Mouse (Mus musculus) lung, postnatal 0 days (tissue): ENCODE data around the gene Creb3. TPM values are rescaled to one million over a fixed set of nuclear protein-coding genes. Genes with fewer than 3 reads are reported as not detected.

Source experiments
- ATAC-seq: fragments of 200-750 bp; cut with Nextera tagmentation; 2 replicates; pipeline ENCODE4 v1.8.0; 2017; ENCODE audit warnings: moderate library complexity
- DNase-seq: peaks from one replicate; pipeline ENCODE4 v3.0.0-alpha.2; 2016; ENCODE audit warnings: low spot score
- H3K27ac ChIP-seq: fragments of 300-500 bp; sonication (generic); 2 replicates; pipeline ENCODE4 v1.5.1; 2014; ENCODE audit warnings: antibody characterized with exemption, mild to moderate bottlenecking, low read length, mixed read lengths
- H3K27me3 ChIP-seq: fragments of 300-500 bp; sonication (generic); replicated peaks from 2 replicates; pipeline ENCODE4 v1.6.1; 2014; ENCODE audit warnings: low read length, mixed read lengths; ENCODE audit not compliant: insufficient read depth
- H3K36me3 ChIP-seq: fragments of 300-500 bp; sonication (generic); 2 replicates; pipeline ENCODE4 v1.6.1; 2014; ENCODE audit warnings: low read length, mixed read lengths; ENCODE audit not compliant: insufficient read depth
- H3K4me1 ChIP-seq: fragments of 300-500 bp; sonication (generic); 2 replicates; pipeline ENCODE4 v1.6.1; 2014; ENCODE audit warnings: antibody characterized with exemption, low read depth, low read length, mixed read lengths; ENCODE audit not compliant: insufficient read depth
- H3K4me2 ChIP-seq: fragments of 300-500 bp; sonication (generic); replicated peaks from 2 replicates; pipeline ENCODE4 v1.6.1; 2014; ENCODE audit warnings: low read depth, mild to moderate bottlenecking, low read length, moderate library complexity, mixed read lengths
- H3K4me3 ChIP-seq: fragments of 300-500 bp; sonication (generic); 2 replicates; pipeline ENCODE4 v1.5.1; 2014; ENCODE audit warnings: low read depth, low read length
- H3K9ac ChIP-seq: fragments of 300-500 bp; sonication (generic); replicated peaks from 2 replicates; pipeline ENCODE4 v1.6.1; 2014; ENCODE audit warnings: low read depth, mild to moderate bottlenecking
- H3K9me3 ChIP-seq: fragments of 300-500 bp; sonication (generic); 2 replicates; pipeline ENCODE4 v1.6.1; 2016; ENCODE audit warnings: low read length, mixed read lengths
- CTCF ChIP-seq: IDR thresholded peaks from 2 replicates; pipeline ENCODE4 v1.5.1; 2016; ENCODE audit warnings: antibody characterized with exemption, mild to moderate bottlenecking
- EP300 ChIP-seq: IDR thresholded peaks from 2 replicates; pipeline ENCODE4 v1.6.1; 2016; ENCODE audit warnings: antibody characterized with exemption, mild to moderate bottlenecking, control low read depth
- WGBS: fragments of 180-500 bp; shearing (Covaris S2); extraction: QIAGEN DNeasy Blood & Tissue Kit; methylation state at CpG from one replicate; pipeline ENCODE4 v1.1.7; 2014; 5-methylcytosine and 5-hydroxymethylcytosine counted together
- polyA plus RNA-seq: library from polyadenylated mRNA; unstranded; fragments of >200 nt; fragmentation: Nextera tagmentation; extraction: Ambion mirVana; gene quantifications from 2 replicates; pipeline ENCODE4 v1.2.1, GENCODE M21; 2015

Creb3 gene
- polyA plus RNA-seq, 1 experiment from 2014 or later, result 126 TPM

GRCm38 (mm10) chr4:43598200-43598599 lies 36.1 kb downstream of the Creb3 start:
- no peak for ATAC-seq
- H3K27me3 ChIP-seq, result no peaks in the 10 kb centered on the region
- H3K4me2 ChIP-seq, result no peak overlapping the region
- no peaks in the 10 kb centered on the region for H3K36me3 ChIP-seq
- TF ChIP-seq EP300, result no peak
- no peak for TF ChIP-seq CTCF
- WGBS, result 72% methylated on average over 4 of the region's 4 CpGs
- H3K4me1 ChIP-seq, result no peaks in the 10 kb centered on the region
- no peak overlapping the region for H3K4me3 ChIP-seq
- no peak overlapping the region for H3K9ac ChIP-seq
- no peak for DNase-seq
- H3K9me3 ChIP-seq, result no peaks in the 10 kb centered on the region
- no peak overlapping the region for H3K27ac ChIP-seq

GRCm38 (mm10) chr4:43598650-43599380 lies 36.7 kb downstream of the Creb3 start:
- 69% methylated on average over 7 of the region's 7 CpGs for WGBS
- TF ChIP-seq EP300 (no peak), CTCF (no peak)
- no peaks in the 10 kb centered on the region for H3K4me1 ChIP-seq

GRCm38 (mm10) chr4:43600195-43600934 lies 38.2 kb downstream of the Creb3 start:
- Histone ChIP-seq H3K9me3 (no peaks in the 10 kb centered on the region), H3K27ac (no peak overlapping the region), H3K9ac (no peak overlapping the region), H3K4me2 (no peak overlapping the region), H3K27me3 (no peaks in the 10 kb centered on the region), H3K4me3 (no peak overlapping the region), H3K36me3 (no peaks in the 10 kb centered on the region), H3K4me1 (no peaks in the 10 kb centered on the region)
- TF ChIP-seq CTCF, result no peak
- no peak for TF ChIP-seq EP300
- DNase-seq (no peak), ATAC-seq (no peak)
- WGBS, result 72% methylated on average over 9 of the region's 9 CpGs

More at GRCm38 (mm10) chr4:43598650-43599380, 36.7 kb downstream of the Creb3 start:
- no peak overlapping the region for H3K27ac ChIP-seq
- no peak overlapping the region for H3K4me3 ChIP-seq
- ATAC-seq (no peak), DNase-seq (no peak)
- no peak overlapping the region for H3K9ac ChIP-seq
- no peak overlapping the region for H3K4me2 ChIP-seq
- no peaks in the 10 kb centered on the region for H3K36me3 ChIP-seq
- H3K9me3 ChIP-seq, result no peaks in the 10 kb centered on the region
- no peaks in the 10 kb centered on the region for H3K27me3 ChIP-seq

GRCm38 (mm10) chr4:43604099-43604498 lies 42.0 kb downstream of the Creb3 start:
- H3K36me3 ChIP-seq, result no peaks in the 10 kb centered on the region
- no peak for ATAC-seq
- no peak overlapping the region for H3K27ac ChIP-seq
- no peak overlapping the region for H3K9ac ChIP-seq
- H3K27me3 ChIP-seq, result no peaks in the 10 kb centered on the region
- TF ChIP-seq CTCF (no peak), EP300 (no peak)
- H3K9me3 ChIP-seq, result no peaks in the 10 kb centered on the region
- no peak for DNase-seq
- H3K4me1 ChIP-seq, result no peaks in the 10 kb centered on the region
- no peak overlapping the region for H3K4me2 ChIP-seq
- WGBS, result 68% methylated on average over 3 of the region's 3 CpGs
- H3K4me3 ChIP-seq, result no peak overlapping the region

GRCm38 (mm10) chr4:43604751-43605685 lies 42.9 kb downstream of the Creb3 start:
- no peaks in the 10 kb centered on the region for H3K4me1 ChIP-seq
- no peak overlapping the region for H3K4me2 ChIP-seq
- H3K4me3 ChIP-seq, result no peak overlapping the region
- no peak for TF ChIP-seq EP300
- no peak for TF ChIP-seq CTCF
- peak; percentile 36 for DNase-seq
- H3K9me3 ChIP-seq, result no peaks in the 10 kb centered on the region
- H3K9ac ChIP-seq, result no peak overlapping the region
- no peak overlapping the region for H3K27ac ChIP-seq
- 49% methylated on average over 9 of the region's 9 CpGs for WGBS
- no peaks in the 10 kb centered on the region for H3K27me3 ChIP-seq
- H3K36me3 ChIP-seq, result no peaks in the 10 kb centered on the region
- ATAC-seq, result no peak; the same call in 1 of the 2 replicates

GRCm38 (mm10) chr4:43612534-43612933 lies 50.4 kb downstream of the Creb3 start:
- no peaks in the 10 kb centered on the region for H3K27me3 ChIP-seq
- H3K4me2 ChIP-seq, result no peak overlapping the region
- H3K9ac ChIP-seq, result no peak overlapping the region
- no peak for TF ChIP-seq CTCF
- no peak for TF ChIP-seq EP300
- 47% methylated on average over 10 of the region's 10 CpGs for WGBS
- no peaks in the 10 kb centered on the region for H3K4me1 ChIP-seq
- no peaks in the 10 kb centered on the region for H3K36me3 ChIP-seq
- H3K9me3 ChIP-seq, result no peaks in the 10 kb centered on the region
- DNase-seq (no peak), ATAC-seq (no peak)
- H3K4me3 ChIP-seq, result no peak overlapping the region
- peak overlapping the region; percentile 71; the same call in 1 of the 2 replicates for H3K27ac ChIP-seq
